Mouse (Mus musculus) neutrophil, adult 65 days (primary cell): ENCODE measurements around the gene Gm13288. TPM values are rescaled to one million over a fixed set of nuclear protein-coding genes. Genes with fewer than 3 reads are reported as not detected.

Experiments
- total RNA-seq: library from RNA; stranded (reverse); gene quantifications from 2 replicates; pipeline ENCODE4 v1.2.4, GENCODE M21; 2023

Gene Gm13288
- total RNA-seq, 1 experiment from 2014 or later: not detected

Other genes with a start within 250 kb of the Gm13288 start
- gene Ifna15, start 247.3 kb upstream of the Gm13288 start, total RNA-seq: not detected in 2 replicates
- gene Ifna14, start 233.7 kb upstream of the Gm13288 start, total RNA-seq: not detected in 2 replicates
- not detected in 2 replicates for gene Ifna9, start 213.1 kb upstream of the Gm13288 start, total RNA-seq
- gene Ifna12, start 202.2 kb upstream of the Gm13288 start, total RNA-seq: not detected in 2 replicates
- not detected in 2 replicates for gene C87499, start 171.1 kb upstream of the Gm13288 start, total RNA-seq
- gene Ifna13, start 161.1 kb upstream of the Gm13288 start, total RNA-seq: not detected in 2 replicates
- not detected in 2 replicates for gene Ifna16, start 128.6 kb upstream of the Gm13288 start, total RNA-seq
- gene Ifna2, start 121.6 kb upstream of the Gm13288 start, total RNA-seq: not detected in 2 replicates
- gene Ifnab, start 114.2 kb upstream of the Gm13288 start, total RNA-seq: not detected in 2 replicates
- 0.63 TPM in 1 of 2 replicates, not detected in the other for gene Gm26566, start 83.7 kb upstream of the Gm13288 start, total RNA-seq
- gene Klhl9, start 83.1 kb upstream of the Gm13288 start, total RNA-seq: 48.2 and 49.4 TPM in 2 replicates
- not detected in 2 replicates for gene Gm13271, start 50.7 kb upstream of the Gm13288 start, total RNA-seq
- gene Gm13283, start 45.4 kb upstream of the Gm13288 start, total RNA-seq: not detected in 2 replicates
- gene Gm13290, start 31.7 kb upstream of the Gm13288 start, total RNA-seq: 0.54 TPM in 1 of 2 replicates, not detected in the other
- not detected in 2 replicates for gene Gm13289, start 28.6 kb upstream of the Gm13288 start, total RNA-seq
- not detected in 2 replicates for gene Gm13272, start 25.7 kb upstream of the Gm13288 start, total RNA-seq
- not detected in 2 replicates for gene Ifnz, start 23.4 kb upstream of the Gm13288 start, total RNA-seq
- not detected in 2 replicates for gene Gm13276, start 19.8 kb upstream of the Gm13288 start, total RNA-seq
- not detected in 2 replicates for gene Gm13277, start 16.9 kb upstream of the Gm13288 start, total RNA-seq
- gene Gm13278, start 14.0 kb upstream of the Gm13288 start, total RNA-seq: not detected in 2 replicates
- not detected in 2 replicates for gene Gm13275, start 11.0 kb upstream of the Gm13288 start, total RNA-seq
- not detected in 2 replicates for gene Gm13279, start 8.1 kb upstream of the Gm13288 start, total RNA-seq
- gene Gm13285, start 5.9 kb upstream of the Gm13288 start, total RNA-seq: 0.45 TPM in 1 of 2 replicates, not detected in the other
- gene Gm13287, start 2.3 kb upstream of the Gm13288 start, total RNA-seq: not detected in 2 replicates
- not detected in 2 replicates for gene Ifna7, start 10.7 kb downstream of the Gm13288 start, total RNA-seq
- not detected in 2 replicates for gene Ifna11, start 14.4 kb downstream of the Gm13288 start, total RNA-seq
- gene Ifna6, start 21.9 kb downstream of the Gm13288 start, total RNA-seq: not detected in 2 replicates
- gene Ifna5, start 30.0 kb downstream of the Gm13288 start, total RNA-seq: not detected in 2 replicates
- not detected in 2 replicates for gene Ifna4, start 36.3 kb downstream of the Gm13288 start, total RNA-seq
- gene Ifna1, start 44.6 kb downstream of the Gm13288 start, total RNA-seq: not detected in 2 replicates
- gene Ifne, start 74.7 kb downstream of the Gm13288 start, total RNA-seq: not detected in 2 replicates